ENCODE assay signal across 10 mouse cellular contexts in the genomic region with DNA sequence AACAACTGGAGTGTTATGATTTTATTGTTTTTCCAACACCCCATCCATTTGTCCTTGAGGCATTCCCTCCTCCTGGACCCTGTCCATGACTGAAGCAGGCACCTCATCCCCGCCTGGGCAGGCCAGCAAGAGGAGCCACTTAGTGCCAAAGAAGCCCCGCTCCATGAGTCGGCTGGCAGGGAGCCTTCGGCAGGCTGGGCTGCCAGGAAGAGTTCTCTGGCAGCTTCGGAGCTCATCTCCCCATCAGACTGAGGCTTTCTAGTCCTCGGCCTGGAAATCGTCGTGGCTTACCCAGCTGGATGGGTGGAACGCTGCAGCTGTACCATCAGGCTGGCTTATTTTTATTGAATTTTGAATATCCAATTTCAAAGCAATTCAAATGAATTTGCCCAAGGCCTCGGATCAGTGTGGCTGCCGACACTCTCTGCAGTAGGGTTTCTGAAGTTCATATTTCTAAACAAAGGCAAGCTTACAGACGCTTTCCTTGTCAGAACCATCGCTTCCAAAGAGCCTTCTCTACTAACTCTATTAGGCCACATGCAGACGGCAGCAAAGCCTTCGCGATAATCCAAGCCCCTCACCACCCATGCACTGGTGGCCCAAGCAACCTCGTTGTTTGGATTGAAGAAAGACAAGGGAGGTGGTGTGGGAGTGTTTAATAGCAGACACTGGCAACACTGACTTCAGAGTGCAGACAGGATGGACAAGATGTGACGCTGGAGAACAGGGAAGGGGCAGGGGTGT.
DNase-seq lines count a peak whose midpoint lies in the region; ATAC-seq lines count a peak whose summit lies in the region.
"Had no signal": no experiment of that assay in that cellular context is flagged by ENCODE, and none has a peak within 500 bp of the region (broad histone marks: within the 10 kb centered on the region; RNA-seq: fewer than 3 reads in every experiment).

No protein-coding gene starts in this region.

- 47% methylated on average over 18 of the region's 18 CpGs for WGBS in forebrain, embryonic 15.5 days
- WGBS in midbrain, embryonic 14.5 days = 48% methylated on average over 18 of the region's 18 CpGs

- DNase-seq in layer of hippocampus, adult 11-12 months (ENCODE audit: low spot score) = peak; percentile 71
- no peak for DNase-seq in layer of hippocampus, adult 9-10 months (ENCODE audit: low spot score)
- DNase-seq in layer of hippocampus, postnatal 14 days (ENCODE audit: low spot score in 2 of 2) = peak; percentile 70 to 74
- peak; percentile 77 for DNase-seq in midbrain, embryonic 14.5 days
- DNase-seq in thymus, postnatal 14 days = no peak
- DNase-seq in embryo, embryonic 10 days (ENCODE audit: low spot score) = no peak
- DNase-seq in spleen, postnatal 36 days (ENCODE audit: low spot score in 2 of 2) = no peak

- peak overlapping the region; percentile 76 for H3K27ac ChIP-seq in forebrain, embryonic 15.5 days (replicated peaks)
- peak overlapping the region; percentile 73 for H3K27ac ChIP-seq in midbrain, embryonic 14.5 days (replicated peaks; ENCODE audit: low read depth, low read length)
- H3K27ac ChIP-seq: liver, embryonic 14.5 days had no signal

- H3K9ac ChIP-seq in forebrain, embryonic 15.5 days (replicated peaks) = no peak overlapping the region
- no peak overlapping the region; the same call in 1 of the 2 replicates for H3K9ac ChIP-seq in midbrain, embryonic 14.5 days (replicated peaks; ENCODE audit: low read length)
- H3K9ac ChIP-seq: liver, embryonic 14.5 days had no signal

- H3K9me3 ChIP-seq in forebrain, embryonic 15.5 days = no peaks in the 10 kb centered on the region
- H3K9me3 ChIP-seq in midbrain, embryonic 14.5 days (ENCODE audit: control insufficient read depth, low read length) = no peaks in the 10 kb centered on the region

- no peaks in the 10 kb centered on the region for H3K36me3 ChIP-seq in forebrain, embryonic 15.5 days
- no peaks in the 10 kb centered on the region for H3K36me3 ChIP-seq in midbrain, embryonic 14.5 days (ENCODE audit: control insufficient read depth, insufficient read depth, low read length)

- no peak overlapping the region for H3K4me2 ChIP-seq in forebrain, embryonic 15.5 days (replicated peaks)
- H3K4me2 ChIP-seq in midbrain, embryonic 14.5 days (ENCODE audit: low read length) = 0 out of 2 replicates have a peak overlapping the region, but pooled peaks have one; percentile 21

- H3K27me3 ChIP-seq in forebrain, embryonic 15.5 days = no peaks in the 10 kb centered on the region
- H3K27me3 ChIP-seq in midbrain, embryonic 14.5 days (ENCODE audit: control insufficient read depth, insufficient read depth, low read length) = no peaks in the 10 kb centered on the region

- peak; percentile 72 for ATAC-seq in forebrain, embryonic 15.5 days (replicated peaks)
- peak; percentile 27; the same call in 1 of the 2 replicates for ATAC-seq in midbrain, embryonic 14.5 days (ENCODE audit: low FRiP score, low TSS enrichment)

- peaks cover 34% of the 10 kb centered on the region for H3K4me1 ChIP-seq in forebrain, embryonic 15.5 days
- peaks cover 23% of the 10 kb centered on the region for H3K4me1 ChIP-seq in midbrain, embryonic 14.5 days (ENCODE audit: control insufficient read depth, insufficient read depth, low read length)

- no peak overlapping the region for H3K4me3 ChIP-seq in forebrain, embryonic 15.5 days
- no peak overlapping the region for H3K4me3 ChIP-seq in midbrain, embryonic 14.5 days (replicated peaks; ENCODE audit: low read depth, low read length)
- H3K4me3 ChIP-seq: erythroblast, embryonic 14.5 days had no signal

Comparison
In these comparisons a context has a peak if more than half of its experiments do, and no peak if none do; other contexts are left out.
1. DNase-seq: peak in layer of hippocampus, adult 11-12 months (single experiment), layer of hippocampus, postnatal 14 days (2 of 2) and midbrain, embryonic 14.5 days (single experiment); none in layer of hippocampus, adult 9-10 months (single experiment), thymus, postnatal 14 days (single experiment), embryo, embryonic 10 days (single experiment) and spleen, postnatal 36 days (0 of 2).